Mouse (Mus musculus): Measurements from ENCODE around the gene Smim12. TPM values are rescaled to one million over a fixed set of nuclear protein-coding genes. Genes with fewer than 3 reads are reported as not detected.

Smim12 gene
- total RNA-seq, 2 experiments from 2014 or later = 52.1 to 54.0 TPM

DNA sequence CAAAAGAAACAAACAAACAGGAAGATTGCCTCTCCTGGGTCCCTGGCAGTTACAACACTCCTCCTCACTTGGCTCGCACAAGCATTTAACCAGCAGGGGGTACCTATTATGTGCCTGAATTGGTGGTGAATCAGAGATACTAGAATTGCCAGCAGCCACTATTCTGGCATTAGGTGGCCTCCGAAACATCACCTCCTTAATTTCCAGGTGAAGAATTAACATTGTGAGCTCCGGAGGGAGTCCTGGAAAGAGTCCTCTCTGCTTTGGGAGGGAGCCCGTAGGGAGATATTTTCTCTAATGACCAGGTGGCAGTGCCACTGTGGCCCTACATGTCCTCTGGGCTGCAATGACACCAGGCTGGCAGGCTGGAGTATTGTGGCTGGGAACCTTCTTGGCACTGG is 27.3 kb upstream of the Smim12 start:
- no peak for DNase-seq (ENCODE audit: extremely low spot score in 1 of 2, low spot score in 2 of 2)
- Histone ChIP-seq H3K4me3 (no peak overlapping the region), H3K27ac (peak overlapping the region; percentile 13; the same call in 1 of the 2 replicates)
- TF ChIP-seq CTCF (IDR thresholded peaks at IDR 0.05) = no peak
- intact Hi-C loops (cut with DNase I) = no loop called here

DNA sequence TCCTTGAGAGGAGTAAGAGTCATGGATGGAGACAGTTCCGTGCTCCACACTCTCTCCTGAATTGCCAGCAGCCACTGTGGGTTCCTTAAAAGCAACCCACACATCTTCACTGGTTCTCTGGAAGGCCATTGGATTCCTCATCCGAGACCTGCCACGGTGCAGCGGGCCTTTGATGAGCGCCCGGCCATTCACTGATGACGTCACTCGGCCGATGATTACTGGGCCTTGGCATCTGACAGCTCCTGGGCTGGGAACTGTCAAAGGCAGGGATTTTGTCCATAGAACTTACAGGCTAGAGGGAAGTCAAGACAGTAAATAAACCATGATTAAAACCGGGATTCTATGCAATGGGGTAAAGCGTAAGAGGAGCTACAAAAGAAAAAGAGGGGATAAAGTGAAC is 26.5 kb upstream of the Smim12 start:
- no peak for TF ChIP-seq CTCF (IDR thresholded peaks at IDR 0.05)
- intact Hi-C loops (cut with DNase I) = no loop called here
- DNase-seq (ENCODE audit: extremely low spot score in 1 of 2, low spot score in 2 of 2) = no peak
- Histone ChIP-seq H3K4me3 (no peak overlapping the region), H3K27ac (no peak overlapping the region)

DNA sequence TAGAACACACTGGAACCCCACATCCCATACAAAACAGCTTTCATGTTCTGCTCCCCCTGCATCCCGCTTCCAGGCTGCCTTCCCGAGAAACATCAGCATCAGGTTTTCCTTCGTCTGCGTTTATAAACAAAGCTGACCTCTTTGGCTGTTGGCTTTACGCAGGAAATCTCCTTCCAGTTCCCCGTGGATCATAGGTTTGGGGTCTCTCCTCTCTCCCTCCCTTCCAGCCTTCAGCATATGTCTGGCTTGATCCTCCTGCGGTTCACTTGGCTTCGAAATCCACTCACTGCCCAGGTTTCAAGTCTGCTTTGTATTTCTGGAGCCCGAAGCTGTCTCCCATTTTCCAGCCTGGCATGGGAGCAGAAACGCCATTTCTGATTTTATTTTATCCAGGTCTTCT is 20.3 kb upstream of the Smim12 start:
- intact Hi-C loops (cut with DNase I) = no loop called here
- Histone ChIP-seq H3K27ac (no peak overlapping the region; the same call in 1 of the 2 replicates), H3K4me3 (no peak overlapping the region)
- no peak for TF ChIP-seq CTCF (IDR thresholded peaks at IDR 0.05)
- no peak for DNase-seq (ENCODE audit: extremely low spot score in 1 of 2, low spot score in 2 of 2)

DNA sequence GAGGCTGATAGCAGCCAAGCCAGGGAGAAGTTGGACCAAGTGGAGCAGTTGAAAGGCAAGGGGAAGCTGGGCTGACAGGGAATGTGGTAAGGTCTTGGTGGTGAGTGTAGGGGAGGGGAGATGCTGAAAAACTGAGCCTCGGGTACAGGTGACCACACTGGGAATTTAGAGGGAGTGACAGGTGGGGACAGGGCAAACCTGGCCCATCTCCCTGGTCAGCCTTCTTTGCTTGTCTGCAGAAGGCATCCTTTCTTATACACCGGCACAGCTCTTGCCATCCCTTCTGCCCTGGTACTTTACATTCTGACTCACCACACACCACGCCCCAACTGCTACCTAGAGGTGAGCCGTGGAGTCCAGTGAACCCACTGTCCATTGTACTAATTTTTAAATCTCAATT is 19.8 kb upstream of the Smim12 start:
- Histone ChIP-seq H3K4me3 (no peak overlapping the region), H3K27ac (peak overlapping the region; percentile 7; the same call in 1 of the 2 replicates)
- TF ChIP-seq CTCF (IDR thresholded peaks at IDR 0.05) = no peak
- DNase-seq (ENCODE audit: extremely low spot score in 1 of 2, low spot score in 2 of 2) = no peak
- intact Hi-C loops (cut with DNase I) = no loop called here

DNA sequence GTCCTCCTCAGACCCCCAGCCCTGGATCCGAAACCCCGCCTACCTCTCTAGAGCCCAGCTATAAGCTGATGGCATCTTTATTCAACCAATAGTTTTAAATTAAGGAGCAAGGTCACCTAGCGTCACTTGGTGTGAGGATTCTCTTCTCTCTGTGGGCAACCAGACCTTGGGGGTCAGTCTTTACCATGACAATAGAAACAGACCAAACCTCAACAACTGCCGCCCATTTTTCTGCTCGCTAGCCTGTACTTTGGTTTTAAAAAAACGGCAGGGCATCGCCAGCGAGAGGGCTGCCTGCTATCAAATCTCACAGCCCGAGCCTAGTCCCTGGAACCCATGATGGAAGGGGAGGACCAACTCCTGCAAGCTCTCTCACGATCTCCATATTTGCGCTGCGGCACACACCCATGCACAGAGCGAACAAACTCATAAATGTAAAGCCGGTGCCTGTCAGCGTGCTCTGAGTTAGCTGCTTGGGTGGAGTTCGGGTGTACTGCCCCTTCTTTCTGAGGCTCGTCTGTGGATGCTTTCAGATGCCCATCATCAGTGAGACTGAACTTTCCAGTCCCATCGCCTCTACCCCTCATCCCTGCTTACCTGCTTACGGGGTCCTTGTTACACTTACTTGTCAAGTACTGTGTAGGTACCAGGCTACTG is 19.0 kb upstream of the Smim12 start:
- peak overlapping the region; percentile 18; the same call in 1 of the 2 replicates for H3K27ac ChIP-seq
- no peak overlapping the region for H3K4me3 ChIP-seq
- DNase-seq (ENCODE audit: extremely low spot score in 1 of 2, low spot score in 2 of 2) = no peak
- intact Hi-C loops (cut with DNase I) = no loop called here
- no peak for TF ChIP-seq CTCF (IDR thresholded peaks at IDR 0.05)

DNA sequence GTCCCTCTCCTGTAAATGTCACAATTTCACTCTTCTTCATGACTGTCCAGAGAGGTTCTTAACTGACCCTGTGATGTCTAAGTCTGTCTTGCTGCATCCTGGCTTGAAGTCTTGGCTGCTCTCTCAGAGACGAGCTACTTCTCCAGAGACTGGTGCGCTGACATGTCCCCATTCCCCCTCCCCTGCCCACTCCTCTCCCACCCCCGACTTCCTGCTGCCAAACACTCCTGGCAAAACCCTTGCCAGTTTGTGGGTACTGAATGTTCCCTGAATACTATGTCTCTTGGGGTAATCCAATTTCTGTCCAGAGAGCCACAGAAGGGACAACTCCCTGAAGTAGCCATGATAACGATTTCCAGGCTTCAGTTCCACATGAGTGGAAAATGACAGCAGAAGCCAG is 17.5 kb upstream of the Smim12 start:
- TF ChIP-seq CTCF (IDR thresholded peaks at IDR 0.05) = no peak
- DNase-seq (ENCODE audit: extremely low spot score in 1 of 2, low spot score in 2 of 2) = no peak
- intact Hi-C loops (cut with DNase I) = loop anchor here (2.0 kb wide), 1 partner anchor 23 kb away; no protein-coding TSS in a partner anchor
- Histone ChIP-seq H3K27ac (peak overlapping the region; percentile 40), H3K4me3 (no peak overlapping the region)

DNA sequence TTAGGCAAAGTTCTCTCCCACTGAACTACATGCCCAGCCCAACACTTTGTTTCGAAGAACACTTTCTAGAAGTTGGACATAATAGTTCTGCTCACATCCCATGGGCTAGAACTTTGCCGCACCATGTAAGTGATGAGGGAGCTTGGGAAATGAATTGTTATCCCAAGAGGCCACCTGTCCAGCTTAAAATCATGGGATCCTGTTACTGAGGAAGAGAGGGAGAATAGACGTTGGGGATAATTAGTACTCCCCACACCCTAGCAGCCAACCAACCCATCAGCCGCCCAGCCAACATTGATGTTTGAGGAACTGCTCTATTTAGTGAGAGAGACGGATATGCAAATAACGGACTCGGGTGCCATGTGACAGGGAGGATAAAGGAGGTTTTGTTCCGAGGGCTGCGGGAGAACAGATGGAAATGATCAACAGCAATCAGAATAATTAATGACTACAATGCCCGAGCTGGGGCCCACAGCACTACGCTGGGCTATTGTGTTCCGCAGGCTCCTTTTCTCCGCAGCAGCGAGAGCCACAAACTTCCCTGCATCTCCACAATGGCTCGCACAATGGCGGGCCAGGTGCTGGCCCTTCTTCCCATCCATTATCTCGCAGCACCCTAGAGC is 16.4 kb upstream of the Smim12 start:
- H3K27ac ChIP-seq = no peak overlapping the region
- no peak overlapping the region for H3K4me3 ChIP-seq
- no peak for DNase-seq (ENCODE audit: extremely low spot score in 1 of 2, low spot score in 2 of 2)
- intact Hi-C loops (cut with DNase I) = loop anchor here (2.0 kb wide), 1 partner anchor 24 kb away; no protein-coding TSS in a partner anchor
- no peak for TF ChIP-seq CTCF (IDR thresholded peaks at IDR 0.05)

DNA sequence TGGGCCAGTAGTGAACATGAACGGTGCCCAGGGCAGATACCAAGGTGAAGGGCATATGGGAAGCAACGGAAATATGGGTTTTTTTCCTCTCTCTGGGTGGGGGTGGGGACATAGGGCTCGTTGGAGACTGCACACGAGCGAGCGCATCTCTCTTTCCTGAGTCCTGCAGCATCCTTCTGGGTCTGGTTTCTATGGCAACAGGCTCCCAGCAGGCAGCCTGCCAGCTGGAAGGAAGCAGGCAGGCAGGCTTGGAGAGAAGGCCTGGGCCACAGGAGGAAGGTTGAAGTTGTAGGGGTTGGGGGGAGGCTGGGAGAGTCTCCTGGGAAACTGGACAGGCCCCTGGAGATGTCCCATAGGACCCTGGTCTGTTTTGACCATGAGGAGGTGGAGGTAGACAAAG is 11.6 kb upstream of the Smim12 start:
- intact Hi-C loops (cut with DNase I) = no loop called here
- TF ChIP-seq CTCF (IDR thresholded peaks at IDR 0.05) = no peak
- Histone ChIP-seq H3K4me3 (no peak overlapping the region), H3K27ac (peak overlapping the region; percentile 79)
- DNase-seq (ENCODE audit: extremely low spot score in 1 of 2, low spot score in 2 of 2) = peak; percentile 79 to 83

DNA sequence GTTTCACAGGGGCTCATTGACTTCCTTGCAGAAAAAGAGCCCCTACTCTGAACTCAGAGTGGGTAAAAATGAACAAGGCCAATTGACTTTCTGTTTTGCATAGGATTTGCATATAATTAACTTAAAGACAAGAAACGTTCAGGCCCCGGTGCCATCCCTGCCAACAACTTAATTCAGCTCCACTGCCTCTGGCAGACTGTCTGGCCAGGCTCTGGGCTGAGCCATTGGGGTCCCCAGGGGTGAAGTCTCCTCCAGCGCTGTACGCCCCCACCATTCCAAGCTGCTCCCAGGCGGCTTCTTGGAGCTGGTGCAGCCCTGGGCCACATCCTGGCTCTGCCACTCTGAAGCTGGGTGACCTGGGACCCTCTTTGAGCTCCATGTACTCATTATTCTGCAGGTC is 11.0 kb upstream of the Smim12 start:
- no peak for TF ChIP-seq CTCF (IDR thresholded peaks at IDR 0.05)
- H3K4me3 ChIP-seq = no peak overlapping the region
- intact Hi-C loops (cut with DNase I) = no loop called here
- no peak for DNase-seq (ENCODE audit: extremely low spot score in 1 of 2, low spot score in 2 of 2)
- H3K27ac ChIP-seq = peak overlapping the region; percentile 77

DNA sequence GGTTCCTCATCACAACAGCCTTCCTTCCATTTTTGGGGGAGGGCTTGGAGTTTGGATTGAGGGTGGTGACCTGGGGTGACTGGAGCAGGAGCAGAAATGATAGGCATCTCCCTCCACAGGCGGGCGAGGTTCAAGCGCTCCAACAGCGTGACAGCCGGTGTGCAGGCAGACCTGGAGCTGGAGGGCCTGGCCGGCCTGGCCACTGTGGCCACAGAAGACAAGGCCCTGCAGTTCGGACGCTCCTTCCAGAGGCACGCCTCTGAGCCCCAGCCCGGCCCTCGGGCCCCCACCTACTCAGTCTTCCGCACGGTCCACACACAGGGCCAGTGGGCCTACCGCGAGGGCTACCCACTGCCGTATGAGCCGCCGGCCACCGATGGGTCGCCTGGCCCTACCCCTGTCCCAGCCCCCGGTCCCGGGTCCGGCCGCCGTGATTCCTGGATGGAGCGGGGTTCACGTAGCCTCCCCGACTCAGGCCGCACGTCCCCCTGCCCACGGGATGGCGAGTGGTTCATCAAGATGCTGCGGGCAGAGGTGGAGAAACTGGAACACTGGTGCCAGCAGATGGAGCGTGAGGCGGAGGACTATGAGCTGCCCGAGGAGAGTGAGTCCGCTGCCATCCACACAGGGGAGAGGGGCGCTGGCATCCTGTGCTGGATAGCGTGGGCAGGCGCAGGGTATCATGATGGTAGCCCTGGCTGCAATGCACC is 10.0 kb upstream of the Smim12 start:
- intact Hi-C loops (cut with DNase I) = loop anchor here (2.0 kb wide), 1 partner anchor 63 kb away; no protein-coding TSS in a partner anchor
- DNase-seq (ENCODE audit: extremely low spot score in 1 of 2, low spot score in 2 of 2) = no peak
- no peak for TF ChIP-seq CTCF (IDR thresholded peaks at IDR 0.05)
- no peak overlapping the region for H3K4me3 ChIP-seq
- peak overlapping the region; percentile 77; the same call in 1 of the 2 replicates for H3K27ac ChIP-seq

DNA sequence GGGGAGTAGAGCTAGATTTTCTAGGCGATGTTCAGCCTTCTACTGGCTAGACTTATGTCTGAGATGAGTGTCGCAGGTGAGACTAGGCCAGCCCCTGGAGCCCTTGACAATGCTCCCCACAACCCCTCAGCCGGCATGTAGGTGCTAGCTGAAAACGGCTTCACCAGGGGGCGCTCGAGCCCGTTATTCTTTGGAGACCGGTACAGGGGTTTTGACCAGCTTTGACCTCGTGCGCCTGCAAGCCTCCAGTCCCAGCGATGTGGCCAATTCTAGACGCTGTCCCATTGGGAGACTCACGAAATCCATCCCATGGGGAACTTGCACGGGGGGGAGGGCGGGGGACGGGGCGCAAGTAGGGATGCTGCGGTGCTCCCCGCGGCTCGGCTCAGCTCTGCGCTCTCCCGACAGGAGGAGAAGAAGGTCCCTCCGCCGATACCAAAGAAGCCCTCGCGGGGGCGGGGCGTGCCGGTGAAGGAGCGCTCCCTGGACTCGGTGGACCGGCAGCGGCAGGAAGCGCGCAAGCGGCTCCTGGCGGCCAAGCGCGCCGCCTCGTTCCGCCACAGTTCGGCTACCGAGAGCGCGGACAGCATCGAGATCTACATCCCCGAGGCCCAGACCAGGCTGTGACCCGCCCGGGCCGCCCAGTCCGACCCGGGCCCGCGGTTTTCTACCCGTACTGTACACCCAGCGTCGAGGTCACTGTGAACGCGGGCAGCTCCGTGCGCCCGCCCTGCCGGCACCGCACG is 7.7 kb upstream of the Smim12 start:
- peak overlapping the region; percentile 83 for H3K27ac ChIP-seq
- H3K4me3 ChIP-seq = peak overlapping the region; percentile 51
- intact Hi-C loops (cut with DNase I) = loop anchor here (2.0 kb wide), 1 partner anchor 65 kb away; no protein-coding TSS in a partner anchor
- DNase-seq (ENCODE audit: extremely low spot score in 1 of 2, low spot score in 2 of 2) = peak; percentile 78 to 80
- TF ChIP-seq CTCF (IDR thresholded peaks at IDR 0.05) = peak; percentile 58

All from left cerebral cortex, adult 2 months (tissue).